Mouse (Mus musculus) cerebellum, postnatal 14 days (tissue): ENCODE results near the gene St5.

Source experiments
- DNase-seq, 2 experiments: peaks; one replicate each; pipeline ENCODE4 v3.0.0; 2021; ENCODE audit warnings: mixed read lengths in 2 of 2

Gene St5

GRCm38 (mm10) chr7:109563775-109564362 is 139.5 kb downstream of the St5 start:
- no peak for DNase-seq

- no peak for DNase-seq
These were observed 140.7 kb downstream of the St5 start for GRCm38 (mm10) chr7:109562676-109563075.

GRCm38 (mm10) chr7:109562154-109562599 is 141.2 kb downstream of the St5 start:
- no peak for DNase-seq

- DNase-seq, result no peak
These were observed 141.8 kb downstream of the St5 start for GRCm38 (mm10) chr7:109561466-109562153.

- peak; percentile 37 to 57 for DNase-seq
These were observed 143.9 kb downstream of the St5 start for GRCm38 (mm10) chr7:109559536-109559935.

GRCm38 (mm10) chr7:109546726-109547125 is 156.7 kb downstream of the St5 start:
- no peak for DNase-seq

- DNase-seq, result no peak
These were observed 157.2 kb downstream of the St5 start for GRCm38 (mm10) chr7:109546186-109546585.

GRCm38 (mm10) chr7:109545255-109545993 is 158.0 kb downstream of the St5 start:
- no peak for DNase-seq

GRCm38 (mm10) chr7:109544792-109545191 is 158.6 kb downstream of the St5 start:
- DNase-seq, result no peak

GRCm38 (mm10) chr7:109542364-109542628 is 161.1 kb downstream of the St5 start:
- DNase-seq, result no peak

- no peak for DNase-seq
These were observed 161.6 kb downstream of the St5 start for GRCm38 (mm10) chr7:109541609-109542363.

- no peak for DNase-seq
These were observed 162.5 kb downstream of the St5 start for GRCm38 (mm10) chr7:109540902-109541301.

- DNase-seq, result peak; percentile 84 to 88
These were observed 166.9 kb downstream of the St5 start for GRCm38 (mm10) chr7:109536451-109536946.

- DNase-seq, result peak; percentile 47 to 57
These were observed 168.5 kb downstream of the St5 start for GRCm38 (mm10) chr7:109534921-109535320.

GRCm38 (mm10) chr7:109533888-109534287 is 169.5 kb downstream of the St5 start:
- no peak for DNase-seq

- no peak for DNase-seq
These were observed 170.3 kb downstream of the St5 start for GRCm38 (mm10) chr7:109533129-109533528.

GRCm38 (mm10) chr7:109532691-109533090 is 170.7 kb downstream of the St5 start:
- no peak for DNase-seq

- DNase-seq, result no peak
These were observed 171.9 kb downstream of the St5 start for GRCm38 (mm10) chr7:109531501-109531900.

GRCm38 (mm10) chr7:109529741-109530140 is 173.7 kb downstream of the St5 start:
- no peak for DNase-seq

- DNase-seq, result peak; percentile 77 to 85
These were observed 175.0 kb downstream of the St5 start for GRCm38 (mm10) chr7:109528356-109528755.

GRCm38 (mm10) chr7:109527536-109527935 is 175.9 kb downstream of the St5 start:
- DNase-seq, result no peak

GRCm38 (mm10) chr7:109525740-109526663 is 177.4 kb downstream of the St5 start:
- DNase-seq, result no peak
